ENCODE assay signal across 31 mouse cellular contexts in genomic region chr16:66145280-66145679, GRCm38 (mm10).
"Had no signal": no experiment of that assay in that cellular context is flagged by ENCODE, and none has a peak within 500 bp of the region (broad histone marks: within the 10 kb centered on the region; RNA-seq: fewer than 3 reads in every experiment).

No protein-coding gene starts in this region.

- H3K4me1 ChIP-seq: limb, embryonic 12.5 days; limb, embryonic 13.5 days; limb, embryonic 15.5 days; liver, embryonic 12.5 days; liver, embryonic 13.5 days; liver, embryonic 15.5 days; lung, embryonic 15.5 days; megakaryocyte, embryonic 14.5 days; midbrain, embryonic 12.5 days; midbrain, embryonic 13.5 days; midbrain, embryonic 15.5 days had no signal

- ATAC-seq: liver, embryonic 12.5 days; liver, postnatal 0 days; lung, postnatal 0 days; midbrain, embryonic 13.5 days; midbrain, embryonic 15.5 days; midbrain, embryonic 16.5 days had no signal

- DNase-seq: left cerebral cortex, postnatal 4 days; liver; liver, embryonic 13.5 days; liver, postnatal 0 days; lung, adult 18-20 months; lung, adult 2 months; lung, embryonic 14.5 days; lung, postnatal 10 days; lung, postnatal 14 days; lung, postnatal 36 days; lung, postnatal 4 days; midbrain, embryonic 14.5 days had no signal

- H3K9ac ChIP-seq: limb, embryonic 12.5 days; limb, embryonic 13.5 days; limb, embryonic 15.5 days; liver, embryonic 12.5 days; liver, embryonic 13.5 days; liver, embryonic 14.5 days; liver, embryonic 15.5 days; liver, postnatal 0 days; lung, embryonic 14.5 days; lung, embryonic 15.5 days; midbrain, embryonic 12.5 days; midbrain, embryonic 13.5 days; midbrain, embryonic 15.5 days had no signal

- H3K4me3 ChIP-seq: limb, embryonic 10.5 days; limb, embryonic 12.5 days; limb, embryonic 13.5 days; limb, embryonic 15.5 days; liver, embryonic 12.5 days; liver, embryonic 13.5 days; liver, embryonic 15.5 days; lung, embryonic 15.5 days; megakaryocyte, embryonic 14.5 days; midbrain, embryonic 10.5 days; midbrain, embryonic 12.5 days; midbrain, embryonic 13.5 days; midbrain, embryonic 15.5 days; myocyte had no signal

- H3K4me2 ChIP-seq: limb, embryonic 12.5 days; limb, embryonic 13.5 days; limb, embryonic 15.5 days; liver, embryonic 11.5 days; liver, embryonic 12.5 days; liver, embryonic 13.5 days; liver, embryonic 15.5 days; lung, embryonic 14.5 days; lung, embryonic 15.5 days; midbrain, embryonic 11.5 days; midbrain, embryonic 12.5 days; midbrain, embryonic 13.5 days; midbrain, embryonic 15.5 days had no signal

- H3K27me3 ChIP-seq: limb, embryonic 12.5 days; limb, embryonic 13.5 days; limb, embryonic 15.5 days; liver, embryonic 12.5 days; liver, embryonic 13.5 days; liver, embryonic 15.5 days; lung, embryonic 15.5 days; megakaryocyte, embryonic 14.5 days; midbrain, embryonic 12.5 days; midbrain, embryonic 13.5 days; midbrain, embryonic 15.5 days had no signal

- H3K27ac ChIP-seq: limb, embryonic 10.5 days; limb, embryonic 12.5 days; limb, embryonic 13.5 days; limb, embryonic 15.5 days; liver, embryonic 12.5 days; liver, embryonic 13.5 days; liver, embryonic 14.5 days; liver, embryonic 15.5 days; lung, embryonic 15.5 days; macrophage; midbrain, embryonic 10.5 days; midbrain, embryonic 12.5 days; midbrain, embryonic 13.5 days; midbrain, embryonic 15.5 days had no signal

- H3K9me3 ChIP-seq: limb, embryonic 10.5 days; limb, embryonic 12.5 days; limb, embryonic 13.5 days; limb, embryonic 15.5 days; liver, embryonic 12.5 days; liver, embryonic 13.5 days; liver, embryonic 15.5 days; lung, embryonic 15.5 days; megakaryocyte, embryonic 14.5 days; midbrain, embryonic 10.5 days; midbrain, embryonic 12.5 days; midbrain, embryonic 13.5 days; midbrain, embryonic 15.5 days had no signal

- H3K36me3 ChIP-seq: limb, embryonic 10.5 days; limb, embryonic 12.5 days; limb, embryonic 13.5 days; limb, embryonic 15.5 days; liver, embryonic 12.5 days; liver, embryonic 13.5 days; liver, embryonic 15.5 days; lung, embryonic 15.5 days; midbrain, embryonic 10.5 days; midbrain, embryonic 12.5 days; midbrain, embryonic 13.5 days; midbrain, embryonic 15.5 days had no signal
